Mouse (Mus musculus) brain, embryonic 18.5 days (tissue): Measurements from ENCODE around the gene Cnp.
A peak's percentile ranks its signal among the peaks of the same experiment; 100 is the strongest.

Experiments used
- DNase-seq: peaks from one replicate; pipeline ENCODE4 v3.0.0-alpha.2; 2012; ENCODE audit warnings: low read depth, low spot score

Gene Cnp

DNA sequence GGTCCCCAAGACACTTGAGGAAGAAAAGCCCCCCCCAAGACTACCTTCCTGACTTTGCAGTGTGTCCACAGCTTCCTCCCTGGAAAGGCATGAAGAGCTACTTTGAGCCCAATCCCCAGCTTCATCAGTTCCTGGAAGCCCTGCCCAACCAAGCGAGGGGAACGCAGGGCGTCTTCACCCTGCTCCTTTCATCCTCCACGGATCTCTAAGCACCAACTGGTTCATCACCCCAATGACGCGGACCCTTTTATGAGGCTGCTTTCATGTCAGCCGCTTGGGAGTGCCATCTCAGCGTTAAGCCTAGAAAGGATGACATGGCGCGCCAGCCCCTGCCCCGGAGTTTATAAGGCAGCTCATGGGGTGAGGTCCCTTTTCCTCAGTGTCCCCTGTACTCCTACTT lies 45.3 kb downstream of the Cnp start, which contains the start of gene Dnajc7:
Gene Dnajc7 (minus strand): TSS at position 187 of the 400 bp plus-strand sequence.
- no peak for DNase-seq

DNA sequence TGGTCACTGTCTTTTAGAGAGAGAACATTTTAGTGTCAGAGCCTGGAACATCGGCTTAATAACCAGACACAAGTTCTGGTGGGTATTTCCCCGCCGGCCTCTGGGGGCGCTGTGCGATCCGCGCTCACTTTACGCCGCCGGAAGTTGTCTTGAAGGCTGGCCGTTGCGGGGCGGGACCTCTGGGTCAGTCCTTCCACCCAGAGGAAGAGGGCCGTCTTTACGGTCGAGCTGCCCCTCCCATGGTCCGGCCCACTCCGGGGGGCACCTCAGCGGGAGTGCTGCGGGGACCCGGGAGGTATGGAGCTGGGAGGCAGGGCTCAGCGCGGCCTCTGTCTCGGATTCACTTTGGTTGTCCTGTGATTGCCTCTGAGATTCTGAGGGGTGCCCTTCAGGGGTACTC lies 48.0 kb downstream of the Cnp start:
- peak; percentile 86 for DNase-seq

DNA sequence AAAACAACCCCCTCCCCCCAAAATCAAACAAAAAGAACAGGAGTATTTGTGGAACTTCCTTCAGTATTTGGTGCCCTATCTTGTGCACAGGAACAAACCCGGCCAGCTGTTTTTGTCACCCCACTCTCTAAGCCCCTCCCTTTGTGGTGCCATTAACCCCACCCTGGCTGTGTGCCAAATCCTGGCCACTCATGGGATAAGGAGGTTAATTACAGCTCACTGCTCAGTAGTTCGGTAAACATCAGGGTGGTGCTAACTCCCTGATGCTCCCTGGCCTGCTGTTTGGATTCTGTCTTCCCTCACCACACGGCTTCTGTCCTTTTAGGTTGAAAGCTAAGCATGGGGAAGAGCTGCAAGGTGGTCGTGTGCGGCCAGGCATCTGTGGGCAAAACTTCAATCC lies 49.2 kb downstream of the Cnp start:
- DNase-seq = no peak

DNA sequence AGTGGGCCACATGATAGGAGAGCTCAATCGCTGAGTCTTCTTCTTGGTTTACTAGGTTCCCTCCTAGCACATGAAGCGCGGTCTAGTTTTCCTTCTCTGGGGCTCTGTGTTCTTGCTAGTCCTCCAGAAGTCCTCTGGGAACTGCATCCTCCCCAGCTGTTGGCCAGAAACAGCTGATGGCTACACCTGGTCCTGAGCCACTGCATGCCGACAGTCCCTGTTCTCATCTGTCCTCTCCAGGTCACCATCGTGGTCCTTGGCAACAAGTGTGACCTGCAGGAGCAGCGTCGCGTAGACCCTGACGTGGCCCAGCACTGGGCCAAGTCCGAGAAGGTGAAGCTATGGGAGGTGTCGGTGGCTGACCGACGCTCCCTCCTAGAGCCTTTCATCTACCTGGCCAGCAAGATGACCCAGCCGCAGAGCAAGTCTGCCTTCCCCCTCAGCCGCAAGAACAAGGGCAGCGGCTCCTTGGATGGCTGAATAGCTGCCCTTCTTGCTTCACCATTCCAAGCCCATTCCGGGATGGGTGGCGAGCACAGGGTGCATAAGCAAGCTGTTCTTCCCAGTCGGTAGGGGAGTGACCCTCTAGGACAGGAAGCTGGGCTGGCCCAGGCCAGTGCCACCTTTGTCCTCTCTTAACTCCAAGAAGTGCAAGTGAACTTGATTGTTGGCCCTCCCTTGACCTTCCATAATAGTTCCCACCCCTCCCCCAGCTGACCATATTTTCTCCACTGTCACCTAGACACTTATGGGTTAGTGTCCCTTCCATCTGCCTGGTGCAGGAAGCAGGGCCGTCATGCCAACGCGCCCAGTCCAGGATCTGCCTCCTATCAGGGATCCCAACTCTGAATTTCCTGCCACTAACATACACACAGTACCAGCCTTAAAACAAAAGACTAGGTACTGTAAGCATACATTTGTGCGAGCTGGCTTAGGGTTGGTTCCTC lies 51.3 kb downstream of the Cnp start:
- no peak for DNase-seq

DNA sequence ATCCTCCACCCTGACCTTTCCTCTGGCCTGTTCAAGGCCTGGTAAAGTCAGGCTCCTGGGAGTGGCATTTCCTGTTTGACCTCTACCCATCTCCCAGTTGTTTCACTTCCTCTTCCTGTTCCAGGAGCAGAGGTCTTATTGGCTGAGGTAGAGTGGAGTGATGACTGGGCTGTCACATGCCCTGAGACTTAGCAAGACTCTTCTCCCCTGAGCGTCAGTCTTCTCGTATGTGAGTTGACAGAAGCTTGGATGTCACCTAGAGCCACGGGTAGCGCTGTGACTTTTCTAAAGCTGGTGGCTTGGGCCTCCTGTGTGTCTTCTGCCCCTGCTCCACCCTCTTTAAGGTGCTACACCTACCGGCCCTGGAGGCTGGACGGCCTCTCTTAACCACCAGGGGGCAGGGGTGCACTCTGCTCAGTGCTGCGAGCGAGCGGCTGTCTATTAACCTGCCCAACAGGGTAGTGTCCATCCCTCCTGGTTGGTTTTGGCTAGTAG lies 52.0 kb downstream of the Cnp start:
- no peak for DNase-seq

DNA sequence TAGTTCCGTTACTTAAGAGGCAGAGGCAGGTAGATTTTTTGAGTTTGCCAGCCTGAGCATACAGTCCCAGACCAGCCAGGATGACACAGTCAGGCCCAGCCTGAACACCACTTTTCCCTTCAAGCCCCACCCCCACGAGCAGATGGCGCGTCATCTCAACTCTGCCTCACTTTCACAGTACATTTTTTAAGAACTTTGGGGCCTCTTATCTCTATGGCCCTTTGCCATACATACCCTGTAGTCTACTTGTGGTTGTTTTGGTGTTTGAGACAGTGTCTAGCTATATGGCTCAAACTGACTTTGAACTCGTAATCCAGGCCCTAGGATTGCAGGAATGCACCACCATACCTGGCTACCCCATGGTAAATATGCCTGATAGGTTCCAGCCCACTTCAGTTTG lies 53.4 kb downstream of the Cnp start:
- DNase-seq = no peak

DNA sequence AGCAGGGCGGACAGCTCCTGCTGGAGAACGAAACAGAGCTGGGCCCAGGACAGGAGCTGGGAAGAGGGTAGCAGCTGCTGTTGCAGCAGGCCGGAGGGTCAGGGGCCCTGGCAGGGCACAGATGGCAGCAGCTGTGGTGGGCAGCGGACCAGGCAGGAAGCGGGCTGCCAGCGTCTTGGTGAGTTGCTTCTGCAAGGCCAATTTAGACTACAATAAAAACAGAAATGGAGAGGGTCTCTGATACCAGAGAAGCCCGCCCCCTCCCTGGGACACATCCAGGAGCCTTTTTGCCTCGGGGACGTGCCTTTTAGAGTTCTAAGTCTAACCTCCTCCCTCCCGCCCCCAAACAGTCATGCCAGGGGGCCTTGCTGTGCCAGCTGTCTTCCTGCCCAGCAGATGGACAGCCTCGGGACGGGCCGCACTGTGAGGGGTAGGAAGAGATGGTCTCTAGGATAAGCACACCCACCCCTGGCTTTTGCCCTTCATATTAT lies 54.2 kb downstream of the Cnp start:
- no peak for DNase-seq

DNA sequence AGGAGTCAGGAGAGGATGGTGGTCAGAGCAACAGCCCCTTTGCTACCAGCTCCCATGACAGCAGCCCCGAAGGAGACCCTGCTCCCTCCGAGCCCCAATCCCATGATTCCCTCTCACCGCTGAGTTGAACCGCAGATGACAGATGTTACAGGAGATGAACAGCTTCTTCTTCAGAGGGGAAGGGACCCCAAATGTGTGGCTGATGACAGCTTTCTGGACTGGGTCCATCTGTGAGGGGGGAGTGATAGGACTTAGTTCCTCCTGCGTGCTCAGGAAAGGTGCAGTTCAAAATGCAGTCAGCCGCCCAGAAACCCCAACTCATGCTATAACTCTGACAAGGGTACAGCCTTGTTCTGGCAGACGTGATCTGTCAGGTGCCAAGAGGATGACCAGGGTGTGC lies 59.8 kb downstream of the Cnp start:
- no peak for DNase-seq

DNA sequence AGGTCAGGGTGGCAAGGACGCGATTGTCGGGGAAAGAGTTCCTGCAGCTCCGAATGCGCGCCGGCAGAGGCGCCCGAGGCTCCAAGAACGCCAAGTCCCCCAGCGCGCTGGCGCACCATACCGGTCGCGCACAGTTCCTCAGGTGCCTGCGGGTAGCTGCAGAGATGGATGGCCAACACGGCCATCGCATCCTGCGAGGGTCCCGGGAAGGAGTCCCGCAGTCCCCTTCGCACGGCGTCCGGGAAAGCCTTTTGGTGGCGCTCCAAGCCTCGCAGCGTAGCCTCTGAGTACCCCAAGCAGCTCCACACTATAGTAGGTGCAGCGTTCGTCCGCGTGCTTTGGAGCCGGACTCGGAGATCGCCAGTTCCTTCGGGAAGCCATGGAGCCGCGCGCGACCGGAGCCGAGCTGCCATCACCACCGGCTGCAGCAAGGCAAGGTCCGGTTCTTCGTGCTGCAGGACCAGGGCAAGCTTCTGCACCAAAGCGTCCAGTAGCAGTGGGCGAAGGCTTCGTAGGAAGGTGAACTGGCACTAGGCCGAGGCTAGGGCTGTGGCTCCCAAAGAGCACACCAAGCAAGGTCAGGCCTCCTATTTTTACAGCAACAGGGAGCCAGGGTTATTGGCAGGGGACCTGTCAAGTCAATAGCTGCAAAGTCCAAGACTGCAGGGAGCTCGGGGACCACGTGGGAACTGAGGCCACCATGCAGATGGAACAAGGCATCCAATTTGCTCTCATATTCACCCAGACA lies 65.6 kb downstream of the Cnp start:
- DNase-seq = no peak
